Mouse (Mus musculus): Measurements from ENCODE around the gene Tcp11l2. TPM values are rescaled to one million over a fixed set of nuclear protein-coding genes. Genes with fewer than 3 reads are reported as not detected.
A peak's percentile ranks its signal among the peaks of the same experiment; 100 is the strongest.

The Tcp11l2 gene
- polyA plus RNA-seq, 1 experiment, result 139 TPM

GRCm38 (mm10) chr10:84654731-84655130 is 78.3 kb downstream of the Tcp11l2 start:
- 92% methylated on average over 4 of the region's 4 CpGs for WGBS
- H3K4me1 ChIP-seq (replicated peaks; ENCODE audit: control insufficient read depth, insufficient read depth, low read length), result peaks cover 18% of the 10 kb centered on the region
- H3K27ac ChIP-seq (ENCODE audit: control insufficient read depth, insufficient read depth, low read length), result no peak overlapping the region
- DNase-seq, result no peak
- H3K27me3 ChIP-seq (ENCODE audit: control insufficient read depth, insufficient read depth, low read length), result no peaks in the 10 kb centered on the region
- H3K36me3 ChIP-seq (ENCODE audit: control insufficient read depth, insufficient read depth, low read length), result peaks cover 7% of the 10 kb centered on the region; the same call in 1 of the 2 replicates
- no peak overlapping the region for H3K4me3 ChIP-seq (ENCODE audit: control insufficient read depth, insufficient read depth, low read length)
- TF ChIP-seq POLR2A (IDR thresholded peaks at IDR 0.05; ENCODE audit: control insufficient read depth, extremely low read depth, insufficient read depth, low read length, poor library complexity), result no peak
- TF ChIP-seq CTCF (IDR thresholded peaks at IDR 0.05; ENCODE audit: borderline replicate concordance, control insufficient read depth, extremely low read depth, insufficient read depth, low read length, poor library complexity), result no peak

DNA sequence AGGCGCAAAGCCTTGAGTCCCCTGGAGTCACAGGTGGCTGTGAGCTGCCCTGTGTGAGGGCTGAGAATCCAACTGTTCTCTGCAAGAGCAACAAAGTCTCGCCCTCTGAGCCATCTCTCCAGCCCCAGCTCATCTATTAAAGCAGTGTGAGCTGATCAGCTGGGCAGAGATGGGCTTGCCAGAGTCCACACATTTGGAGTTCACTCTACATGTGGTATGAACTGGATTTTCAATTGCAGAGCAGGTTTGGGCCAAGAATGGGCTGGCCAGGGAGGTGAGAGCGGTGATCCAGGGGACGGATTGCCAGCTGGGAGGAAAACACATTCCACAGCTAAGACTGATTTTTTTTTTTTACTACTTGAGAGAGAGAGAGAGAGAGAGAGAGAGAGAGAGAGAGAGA is 80.2 kb downstream of the Tcp11l2 start:
- no peak overlapping the region for H3K4me3 ChIP-seq (ENCODE audit: control insufficient read depth, insufficient read depth, low read length)
- DNase-seq, result no peak
- H3K27me3 ChIP-seq (ENCODE audit: control insufficient read depth, insufficient read depth, low read length), result no peaks in the 10 kb centered on the region
- peaks cover 7% of the 10 kb centered on the region; the same call in 1 of the 2 replicates for H3K36me3 ChIP-seq (ENCODE audit: control insufficient read depth, insufficient read depth, low read length)
- peaks cover 14% of the 10 kb centered on the region for H3K4me1 ChIP-seq (replicated peaks; ENCODE audit: control insufficient read depth, insufficient read depth, low read length)
- WGBS, result 81% methylated on average over 4 of the region's 4 CpGs
- TF ChIP-seq POLR2A (IDR thresholded peaks at IDR 0.05; ENCODE audit: control insufficient read depth, extremely low read depth, insufficient read depth, low read length, poor library complexity), result no peak
- TF ChIP-seq CTCF (IDR thresholded peaks at IDR 0.05; ENCODE audit: borderline replicate concordance, control insufficient read depth, extremely low read depth, insufficient read depth, low read length, poor library complexity), result no peak
- H3K27ac ChIP-seq (ENCODE audit: control insufficient read depth, insufficient read depth, low read length), result no peak overlapping the region; the same call in 1 of the 2 replicates

GRCm38 (mm10) chr10:84657437-84658087 is 81.1 kb downstream of the Tcp11l2 start:
- H3K4me1 ChIP-seq (replicated peaks; ENCODE audit: control insufficient read depth, insufficient read depth, low read length), result peaks cover 14% of the 10 kb centered on the region
- 91% methylated on average over 6 of the region's 6 CpGs for WGBS
- H3K4me3 ChIP-seq (ENCODE audit: control insufficient read depth, insufficient read depth, low read length), result no peak overlapping the region
- TF ChIP-seq POLR2A (IDR thresholded peaks at IDR 0.05; ENCODE audit: control insufficient read depth, extremely low read depth, insufficient read depth, low read length, poor library complexity), result no peak
- no peak for TF ChIP-seq CTCF (IDR thresholded peaks at IDR 0.05; ENCODE audit: borderline replicate concordance, control insufficient read depth, extremely low read depth, insufficient read depth, low read length, poor library complexity)
- DNase-seq, result no peak
- no peaks in the 10 kb centered on the region for H3K27me3 ChIP-seq (ENCODE audit: control insufficient read depth, insufficient read depth, low read length)
- no peak overlapping the region for H3K27ac ChIP-seq (ENCODE audit: control insufficient read depth, insufficient read depth, low read length)
- H3K36me3 ChIP-seq (ENCODE audit: control insufficient read depth, insufficient read depth, low read length), result peaks cover 4% of the 10 kb centered on the region; the same call in 1 of the 2 replicates

GRCm38 (mm10) chr10:84658088-84658848 is 81.8 kb downstream of the Tcp11l2 start:
- no peaks in the 10 kb centered on the region for H3K27me3 ChIP-seq (ENCODE audit: control insufficient read depth, insufficient read depth, low read length)
- DNase-seq, result peak; percentile 26
- WGBS, result 11% methylated on average over 18 of the region's 18 CpGs
- no peak for TF ChIP-seq POLR2A (IDR thresholded peaks at IDR 0.05; ENCODE audit: control insufficient read depth, extremely low read depth, insufficient read depth, low read length, poor library complexity)
- no peak for TF ChIP-seq CTCF (IDR thresholded peaks at IDR 0.05; ENCODE audit: borderline replicate concordance, control insufficient read depth, extremely low read depth, insufficient read depth, low read length, poor library complexity)
- H3K27ac ChIP-seq (ENCODE audit: control insufficient read depth, insufficient read depth, low read length), result peak overlapping the region; percentile 19; the same call in 1 of the 2 replicates
- H3K4me3 ChIP-seq (ENCODE audit: control insufficient read depth, insufficient read depth, low read length), result no peak overlapping the region
- H3K36me3 ChIP-seq (ENCODE audit: control insufficient read depth, insufficient read depth, low read length), result no peaks in the 10 kb centered on the region
- H3K4me1 ChIP-seq (replicated peaks; ENCODE audit: control insufficient read depth, insufficient read depth, low read length), result peaks cover 14% of the 10 kb centered on the region

DNA sequence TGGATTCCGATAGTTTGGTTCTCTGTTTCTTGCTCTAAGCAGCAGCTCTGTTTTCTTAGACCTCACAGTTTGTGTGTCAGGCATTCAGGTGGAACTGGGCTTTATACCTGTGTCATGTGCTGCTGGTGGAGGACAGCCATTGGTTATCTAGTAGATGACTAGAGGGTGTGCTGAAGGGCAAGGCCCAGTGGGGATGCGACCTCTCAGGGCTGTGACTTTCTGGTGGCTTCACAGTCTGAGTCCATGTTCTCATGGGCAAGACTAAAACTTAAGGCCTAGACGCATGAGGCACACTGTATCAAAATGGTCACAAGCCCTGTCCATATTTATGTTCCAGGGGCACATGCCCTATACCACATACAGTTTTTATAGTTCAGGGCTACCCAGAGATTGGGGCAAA is 82.9 kb downstream of the Tcp11l2 start:
- peaks cover 14% of the 10 kb centered on the region for H3K4me1 ChIP-seq (replicated peaks; ENCODE audit: control insufficient read depth, insufficient read depth, low read length)
- TF ChIP-seq POLR2A (IDR thresholded peaks at IDR 0.05; ENCODE audit: control insufficient read depth, extremely low read depth, insufficient read depth, low read length, poor library complexity) (no peak), CTCF (IDR thresholded peaks at IDR 0.05; ENCODE audit: borderline replicate concordance, control insufficient read depth, extremely low read depth, insufficient read depth, low read length, poor library complexity) (no peak)
- H3K36me3 ChIP-seq (ENCODE audit: control insufficient read depth, insufficient read depth, low read length), result no peaks in the 10 kb centered on the region
- no peak overlapping the region for H3K4me3 ChIP-seq (ENCODE audit: control insufficient read depth, insufficient read depth, low read length)
- H3K27me3 ChIP-seq (ENCODE audit: control insufficient read depth, insufficient read depth, low read length), result no peaks in the 10 kb centered on the region
- H3K27ac ChIP-seq (ENCODE audit: control insufficient read depth, insufficient read depth, low read length), result no peak overlapping the region
- DNase-seq, result no peak
- 95% methylated on average over 3 of the region's 3 CpGs for WGBS

- 96% methylated on average over 6 of the region's 6 CpGs for WGBS
- H3K27me3 ChIP-seq (ENCODE audit: control insufficient read depth, insufficient read depth, low read length), result no peaks in the 10 kb centered on the region
- TF ChIP-seq CTCF (IDR thresholded peaks at IDR 0.05; ENCODE audit: borderline replicate concordance, control insufficient read depth, extremely low read depth, insufficient read depth, low read length, poor library complexity), result no peak
- TF ChIP-seq POLR2A (IDR thresholded peaks at IDR 0.05; ENCODE audit: control insufficient read depth, extremely low read depth, insufficient read depth, low read length, poor library complexity), result no peak
- H3K4me1 ChIP-seq (replicated peaks; ENCODE audit: control insufficient read depth, insufficient read depth, low read length), result peaks cover 14% of the 10 kb centered on the region
- no peak for DNase-seq
- H3K36me3 ChIP-seq (ENCODE audit: control insufficient read depth, insufficient read depth, low read length), result no peaks in the 10 kb centered on the region
- no peak overlapping the region for H3K4me3 ChIP-seq (ENCODE audit: control insufficient read depth, insufficient read depth, low read length)
- no peak overlapping the region for H3K27ac ChIP-seq (ENCODE audit: control insufficient read depth, insufficient read depth, low read length)
Measured at GRCm38 (mm10) chr10:84662138-84662537, 85.7 kb downstream of the Tcp11l2 start.

Other genes with a start within 250 kb of the Tcp11l2 start
- 5.3 and 5.7 TPM in 2 replicates for gene Nuak1, start 136.0 kb upstream of the Tcp11l2 start, polyA plus RNA-seq (2012; rRNA removed)
- 8.0 and 8.2 TPM in 2 replicates for gene Ckap4, start 42.6 kb upstream of the Tcp11l2 start, polyA plus RNA-seq (2012; rRNA removed)
- gene Polr3b, start 45.7 kb downstream of the Tcp11l2 start, polyA plus RNA-seq (2012; rRNA removed), result 6.5 and 6.6 TPM in 2 replicates
- 0.04 and 0.12 TPM in 2 replicates for gene Rfx4, start 179.4 kb downstream of the Tcp11l2 start, polyA plus RNA-seq (2012; rRNA removed)